Mouse (Mus musculus) heart, embryonic 10.5 days (tissue): ENCODE measurements around the gene Pitpnm3. TPM values are rescaled to one million over a fixed set of nuclear protein-coding genes. Genes with fewer than 3 reads are reported as not detected.

Experiments
- DNase-seq: peaks from one replicate; pipeline ENCODE4 v3.0.0-alpha.2; 2017; ENCODE audit warnings: low spot score
- H3K27ac ChIP-seq: fragments of 300-500 bp; sonication (generic); 2 replicates; pipeline ENCODE4 v1.5.1; 2016; ENCODE audit warnings: mild to moderate bottlenecking
- H3K27me3 ChIP-seq: fragments of 300-500 bp; sonication (generic); 2 replicates; pipeline ENCODE4 v1.6.1; 2016; ENCODE audit warnings: mild to moderate bottlenecking; ENCODE audit not compliant: poor library complexity, insufficient read depth, severe bottlenecking
- H3K36me3 ChIP-seq: fragments of 300-500 bp; sonication (generic); 2 replicates; pipeline ENCODE4 v1.6.1; 2016; ENCODE audit warnings: mild to moderate bottlenecking, moderate library complexity
- H3K4me1 ChIP-seq: fragments of 300-500 bp; sonication (generic); 2 replicates; pipeline ENCODE4 v1.6.1; 2016; ENCODE audit warnings: mild to moderate bottlenecking
- H3K4me3 ChIP-seq: fragments of 300-500 bp; sonication (generic); 2 replicates; pipeline ENCODE4 v1.5.1; 2016; ENCODE audit warnings: mild to moderate bottlenecking, moderate library complexity
- H3K9me3 ChIP-seq: fragments of 300-500 bp; sonication (generic); 2 replicates; pipeline ENCODE4 v1.6.1; 2016; ENCODE audit warnings: mild to moderate bottlenecking, moderate library complexity
- WGBS: fragments of 180-500 bp; shearing (Covaris S2); methylation state at CpG from one replicate; pipeline ENCODE4 v1.1.7; 2016; 5-methylcytosine and 5-hydroxymethylcytosine counted together
- polyA plus RNA-seq: library from polyadenylated mRNA; unstranded; fragments of >200 nt; fragmentation: Nextera tagmentation; extraction: Ambion mirVana; gene quantifications from 2 replicates; pipeline ENCODE4 v1.2.1, GENCODE M21; 2016

Gene Pitpnm3
- polyA plus RNA-seq, 1 experiment from 2014 or later, result 0.20 TPM

DNA sequence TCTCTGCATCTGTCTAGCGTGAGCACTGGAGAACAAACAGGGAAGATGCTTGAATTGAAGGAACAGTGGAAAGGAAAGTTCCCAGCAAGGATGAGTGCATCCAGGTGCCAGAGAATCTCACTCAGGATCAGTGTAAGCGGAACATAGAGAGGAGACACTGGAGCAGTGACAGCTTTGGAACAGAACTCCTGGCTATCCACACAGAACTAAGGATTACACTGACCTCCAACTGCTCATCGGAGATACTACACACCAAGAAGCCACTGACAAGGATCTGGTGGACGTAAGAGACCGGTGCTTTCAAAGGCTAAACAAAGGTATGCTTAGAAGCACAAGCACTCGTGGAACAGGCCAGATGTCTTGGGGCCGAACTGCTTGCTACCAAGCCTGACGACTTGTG is 31.4 kb downstream of the Pitpnm3 start:
- no peak overlapping the region for H3K27ac ChIP-seq
- no peak overlapping the region for H3K4me3 ChIP-seq
- WGBS, result 68% methylated on average over 8 of the region's 8 CpGs
- no peaks in the 10 kb centered on the region; the same call in 1 of the 2 replicates for H3K27me3 ChIP-seq
- no peak for DNase-seq
- no peaks in the 10 kb centered on the region for H3K36me3 ChIP-seq
- H3K9me3 ChIP-seq, result no peaks in the 10 kb centered on the region
- H3K4me1 ChIP-seq, result no peaks in the 10 kb centered on the region

DNA sequence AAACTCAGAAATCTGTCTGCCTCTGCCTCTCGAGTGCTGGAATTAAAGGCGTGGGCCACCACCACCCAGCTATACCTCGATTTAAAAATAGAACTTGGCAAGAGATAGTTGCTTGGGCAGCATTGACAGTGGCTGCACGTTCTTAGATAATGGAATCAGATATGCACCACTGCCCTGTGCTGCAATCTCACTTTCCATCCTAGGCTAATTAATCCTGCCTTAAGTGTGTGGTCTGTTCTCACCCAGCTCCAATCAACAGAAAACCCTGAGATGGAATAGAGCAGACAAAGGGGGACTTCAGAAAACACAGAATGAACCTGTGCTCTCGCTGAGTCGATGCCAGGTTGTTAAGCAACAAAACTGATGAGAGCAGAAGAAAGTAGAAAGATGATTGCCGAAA is 32.0 kb downstream of the Pitpnm3 start:
- Histone ChIP-seq H3K27ac (no peak overlapping the region), H3K9me3 (no peaks in the 10 kb centered on the region), H3K27me3 (no peaks in the 10 kb centered on the region; the same call in 1 of the 2 replicates), H3K4me3 (no peak overlapping the region), H3K36me3 (no peaks in the 10 kb centered on the region), H3K4me1 (no peaks in the 10 kb centered on the region)
- 51% methylated on average over 7 of the region's 7 CpGs for WGBS
- DNase-seq, result no peak

DNA sequence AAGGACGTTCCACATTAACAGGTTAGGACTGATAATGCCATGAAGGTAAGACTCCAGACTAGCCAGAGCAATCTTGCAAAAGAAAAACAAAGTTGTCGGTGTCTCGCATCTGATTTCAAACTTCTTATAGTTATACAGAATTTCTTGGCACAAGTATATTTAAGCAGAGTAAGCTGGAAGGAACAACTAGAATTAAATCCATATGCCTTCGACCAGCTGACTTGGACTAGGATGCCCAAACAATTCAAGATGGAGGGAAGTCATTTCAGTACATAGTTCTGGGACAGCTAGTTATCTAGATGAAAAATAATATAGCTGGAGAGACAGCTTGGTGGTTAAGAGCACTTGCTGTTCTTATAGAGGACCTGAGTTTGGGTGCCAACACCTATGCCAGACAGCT is 34.6 kb downstream of the Pitpnm3 start:
- H3K9me3 ChIP-seq, result no peaks in the 10 kb centered on the region
- 90% methylated on average over 4 of the region's 4 CpGs for WGBS
- no peaks in the 10 kb centered on the region for H3K36me3 ChIP-seq
- no peak overlapping the region for H3K4me3 ChIP-seq
- H3K27me3 ChIP-seq, result no peaks in the 10 kb centered on the region; the same call in 1 of the 2 replicates
- H3K27ac ChIP-seq, result no peak overlapping the region
- H3K4me1 ChIP-seq, result 0 out of 2 replicates have a peak, but pooled peaks cover 3% of the 10 kb centered on the region
- DNase-seq, result no peak

DNA sequence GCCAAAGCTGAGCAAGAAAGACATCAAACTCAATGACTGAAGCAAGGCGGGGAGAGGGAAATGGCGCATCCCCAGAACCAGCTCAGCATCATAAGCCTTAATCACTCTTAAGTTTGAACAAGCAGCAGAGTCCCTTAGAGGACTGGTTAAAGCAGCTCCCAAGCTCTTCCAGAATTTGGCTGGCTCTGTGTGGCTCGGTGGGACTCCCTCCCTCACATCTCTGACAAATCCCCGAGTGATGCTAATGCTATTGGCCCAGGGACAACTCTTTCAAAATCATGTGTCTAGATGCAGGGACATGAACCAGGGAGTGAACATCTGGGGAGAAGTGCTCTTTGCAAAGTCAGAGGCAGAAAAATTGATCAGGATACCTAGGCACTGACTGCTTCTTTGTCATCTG is 36.4 kb downstream of the Pitpnm3 start:
- Histone ChIP-seq H3K4me3 (no peak overlapping the region), H3K27me3 (no peaks in the 10 kb centered on the region; the same call in 1 of the 2 replicates), H3K36me3 (no peaks in the 10 kb centered on the region), H3K9me3 (no peaks in the 10 kb centered on the region), H3K4me1 (peaks cover 19% of the 10 kb centered on the region), H3K27ac (no peak overlapping the region)
- no peak for DNase-seq
- WGBS, result 70% methylated on average over 4 of the region's 4 CpGs

DNA sequence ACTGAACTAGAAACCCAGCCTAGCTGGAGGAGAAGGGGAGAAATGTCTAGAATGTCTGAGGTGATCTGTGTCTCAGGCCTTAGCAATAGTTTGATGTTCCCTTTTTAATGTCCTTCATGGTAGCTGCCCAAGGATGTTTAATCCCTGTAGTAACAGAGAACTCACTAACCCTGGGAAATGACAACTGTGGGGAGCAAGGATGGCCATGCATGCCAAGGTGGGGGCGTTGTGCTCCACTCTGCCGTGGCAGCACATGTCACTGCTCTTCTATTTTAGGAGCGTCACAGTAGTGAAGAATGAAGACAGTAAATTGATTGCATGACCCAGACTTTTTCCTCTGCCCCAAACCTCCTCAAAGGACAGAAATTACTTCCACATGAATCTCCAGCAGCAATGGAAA is 37.6 kb downstream of the Pitpnm3 start:
- Histone ChIP-seq H3K9me3 (no peaks in the 10 kb centered on the region), H3K4me1 (peaks cover 24% of the 10 kb centered on the region), H3K36me3 (no peaks in the 10 kb centered on the region), H3K27ac (no peak overlapping the region), H3K27me3 (no peaks in the 10 kb centered on the region; the same call in 1 of the 2 replicates), H3K4me3 (no peak overlapping the region)
- 71% methylated on average over 3 of the region's 3 CpGs for WGBS
- no peak for DNase-seq

DNA sequence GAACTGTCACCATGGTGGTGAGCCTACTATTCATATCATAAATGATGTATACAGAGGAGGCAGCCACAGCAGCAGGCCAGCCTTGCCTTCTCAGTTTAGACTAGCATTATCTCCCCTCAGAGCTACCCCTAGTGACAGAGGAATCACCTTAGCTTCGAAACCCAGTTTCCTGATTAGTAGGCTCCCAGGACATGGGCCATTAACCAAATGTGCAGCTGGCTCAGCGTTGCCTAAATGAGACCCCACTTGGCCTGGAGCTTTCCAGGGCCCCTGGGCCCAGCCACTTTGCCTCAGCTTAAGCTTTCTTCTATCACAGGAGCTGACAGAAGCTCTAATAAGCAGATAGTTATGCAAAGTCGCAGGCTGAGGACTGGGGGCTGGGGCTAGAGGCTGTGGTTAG is 39.6 kb downstream of the Pitpnm3 start:
- Histone ChIP-seq H3K4me1 (peaks cover 35% of the 10 kb centered on the region), H3K27ac (no peak overlapping the region), H3K36me3 (no peaks in the 10 kb centered on the region), H3K27me3 (peaks cover 5% of the 10 kb centered on the region; the same call in 1 of the 2 replicates), H3K9me3 (no peaks in the 10 kb centered on the region), H3K4me3 (no peak overlapping the region)
- WGBS, result 43% methylated on average over 3 of the region's 3 CpGs
- no peak for DNase-seq

DNA sequence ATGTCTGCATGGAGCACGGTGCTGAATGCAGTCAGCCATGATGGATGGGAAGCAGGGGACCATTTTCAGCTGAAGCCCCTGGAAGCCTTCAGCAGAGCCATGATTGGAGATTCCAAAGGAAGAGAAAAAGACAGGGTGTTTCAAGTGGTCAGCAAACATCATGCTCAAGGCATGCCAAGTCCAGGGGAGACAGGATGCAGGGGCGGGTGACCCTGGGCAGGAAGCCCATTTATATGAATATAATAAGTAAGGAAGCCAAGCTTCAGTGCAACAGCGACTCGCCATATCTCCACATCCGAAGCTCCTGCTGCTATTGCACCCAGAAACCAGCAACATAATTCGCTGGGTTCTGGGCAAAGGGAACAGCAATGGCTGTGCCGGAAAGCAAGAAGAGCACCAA is 41.1 kb downstream of the Pitpnm3 start:
- 75% methylated on average over 7 of the region's 7 CpGs for WGBS
- no peak for DNase-seq

DNA sequence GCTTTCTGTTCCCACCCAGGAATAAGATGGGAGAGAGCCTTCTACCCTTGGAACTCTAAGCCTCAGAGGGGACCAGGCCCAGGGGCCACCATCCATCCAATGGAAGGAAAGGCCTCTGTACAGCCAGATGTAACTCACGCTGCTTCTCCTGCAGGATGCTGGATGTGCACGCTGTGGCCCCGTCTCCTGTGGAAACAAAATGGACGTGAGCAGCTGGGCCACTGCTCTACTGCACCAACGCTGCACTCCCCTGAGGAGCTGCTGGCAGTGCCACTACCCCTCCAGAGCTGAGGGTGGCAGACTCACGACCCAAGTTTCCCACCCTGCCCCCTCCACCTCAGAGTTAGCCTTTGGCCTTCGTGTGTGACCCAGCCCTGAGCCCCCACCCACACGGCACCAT is 43.2 kb downstream of the Pitpnm3 start:
- 53% methylated on average over 8 of the region's 8 CpGs for WGBS
- Histone ChIP-seq H3K4me1 (peaks cover 43% of the 10 kb centered on the region), H3K36me3 (no peaks in the 10 kb centered on the region), H3K4me3 (no peak overlapping the region), H3K27me3 (0 out of 2 replicates have a peak, but pooled peaks cover 5% of the 10 kb centered on the region), H3K9me3 (no peaks in the 10 kb centered on the region), H3K27ac (no peak overlapping the region)
- DNase-seq, result no peak

More for the DNA sequence above, 41.1 kb downstream of the Pitpnm3 start:
- Histone ChIP-seq H3K9me3 (no peaks in the 10 kb centered on the region), H3K4me1 (peaks cover 35% of the 10 kb centered on the region), H3K4me3 (no peak overlapping the region), H3K27me3 (peaks cover 5% of the 10 kb centered on the region; the same call in 1 of the 2 replicates), H3K36me3 (no peaks in the 10 kb centered on the region), H3K27ac (no peak overlapping the region)

DNA sequence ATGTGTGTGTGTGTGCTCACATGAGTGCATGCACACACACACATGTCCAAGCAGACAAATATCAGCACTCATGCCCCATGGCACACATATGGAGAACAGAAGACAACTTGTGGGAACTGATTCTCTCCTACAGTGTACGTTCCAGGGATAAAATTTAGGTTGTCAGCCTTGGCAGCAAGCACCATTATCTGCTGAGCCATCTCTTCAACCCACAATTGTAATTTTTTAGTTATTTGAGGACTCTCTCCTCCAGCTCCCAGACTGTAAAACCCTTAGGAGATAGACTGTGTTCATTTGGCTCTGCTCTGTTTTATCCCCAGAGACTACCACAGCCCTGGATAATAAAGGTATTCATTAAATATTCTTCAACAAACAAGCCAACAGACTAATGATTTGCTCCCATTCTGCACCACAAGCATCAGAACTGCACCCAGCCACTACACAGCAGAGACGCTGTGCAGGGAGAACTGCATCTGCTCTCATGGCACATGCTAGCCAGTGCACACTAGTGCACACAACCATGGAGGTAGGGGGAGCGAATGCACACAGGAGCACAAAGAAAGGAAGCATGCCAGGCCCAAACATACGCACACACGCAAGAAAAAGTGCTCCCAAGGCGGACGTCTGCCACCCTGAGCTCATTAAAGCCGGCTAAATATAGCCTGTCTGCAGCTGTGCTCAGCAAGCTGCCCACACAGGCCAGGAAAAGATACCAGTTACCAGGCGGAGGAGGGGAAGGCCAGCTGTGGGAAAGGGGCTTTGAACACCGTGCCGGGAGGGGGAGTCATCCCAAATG is 49.1 kb downstream of the Pitpnm3 start:
- Histone ChIP-seq H3K27me3 (0 out of 2 replicates have a peak, but pooled peaks cover 5% of the 10 kb centered on the region), H3K4me3 (no peak overlapping the region), H3K36me3 (no peaks in the 10 kb centered on the region), H3K27ac (peak overlapping the region; percentile 71), H3K9me3 (no peaks in the 10 kb centered on the region), H3K4me1 (peaks cover 25% of the 10 kb centered on the region)
- no peak for DNase-seq
- 28% methylated on average over 11 of the region's 11 CpGs for WGBS

DNA sequence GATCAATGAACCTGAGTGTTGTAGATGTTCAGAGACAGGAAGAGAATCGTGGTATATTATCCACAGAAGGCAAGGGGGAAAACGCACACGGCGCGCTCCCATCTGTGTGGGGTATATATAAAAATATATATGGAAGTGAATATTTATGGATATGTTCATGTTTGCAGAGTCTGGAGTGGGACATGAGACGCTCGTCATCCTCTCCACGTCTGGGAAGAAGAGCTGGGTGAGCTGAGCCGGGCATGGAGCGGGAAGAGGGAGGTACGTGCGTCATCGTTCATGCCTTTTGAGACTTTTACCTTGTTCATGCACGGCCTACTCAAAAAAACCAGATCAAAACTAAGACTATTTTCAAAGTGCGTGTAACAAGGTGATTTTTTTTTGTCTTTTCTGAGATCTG is 51.2 kb downstream of the Pitpnm3 start:
- no peaks in the 10 kb centered on the region for H3K9me3 ChIP-seq
- no peak overlapping the region for H3K27ac ChIP-seq
- DNase-seq, result no peak
- WGBS, result 92% methylated on average over 15 of the region's 15 CpGs
- H3K4me3 ChIP-seq, result no peak overlapping the region
- H3K4me1 ChIP-seq, result peaks cover 27% of the 10 kb centered on the region
- no peaks in the 10 kb centered on the region for H3K36me3 ChIP-seq
- 0 out of 2 replicates have a peak, but pooled peaks cover 4% of the 10 kb centered on the region for H3K27me3 ChIP-seq

DNA sequence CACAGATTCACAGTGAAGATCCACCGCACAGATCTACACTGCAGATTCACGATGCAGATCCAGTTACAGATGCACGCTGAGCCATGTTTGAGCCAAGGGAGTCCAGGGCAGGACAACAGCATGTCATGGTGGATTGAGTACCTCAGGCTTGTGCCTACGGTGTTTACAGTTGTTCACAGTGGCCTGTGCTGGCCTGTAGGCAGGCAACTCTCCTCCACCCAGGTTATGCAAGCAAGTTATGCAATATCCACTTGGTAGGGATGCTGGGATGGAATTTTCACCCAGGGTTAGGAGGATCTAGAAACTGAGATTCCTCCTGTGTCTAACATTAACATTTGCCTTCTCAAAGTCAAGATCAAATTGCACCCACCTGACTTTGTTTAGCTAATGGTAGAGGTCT is 53.0 kb downstream of the Pitpnm3 start:
- H3K27me3 ChIP-seq, result 0 out of 2 replicates have a peak, but pooled peaks cover 10% of the 10 kb centered on the region
- H3K9me3 ChIP-seq, result no peaks in the 10 kb centered on the region
- WGBS, result 92% methylated on average over 4 of the region's 4 CpGs
- DNase-seq, result no peak
- H3K4me3 ChIP-seq, result no peak overlapping the region
- no peaks in the 10 kb centered on the region for H3K36me3 ChIP-seq
- no peak overlapping the region for H3K27ac ChIP-seq
- H3K4me1 ChIP-seq, result peaks cover 26% of the 10 kb centered on the region

DNA sequence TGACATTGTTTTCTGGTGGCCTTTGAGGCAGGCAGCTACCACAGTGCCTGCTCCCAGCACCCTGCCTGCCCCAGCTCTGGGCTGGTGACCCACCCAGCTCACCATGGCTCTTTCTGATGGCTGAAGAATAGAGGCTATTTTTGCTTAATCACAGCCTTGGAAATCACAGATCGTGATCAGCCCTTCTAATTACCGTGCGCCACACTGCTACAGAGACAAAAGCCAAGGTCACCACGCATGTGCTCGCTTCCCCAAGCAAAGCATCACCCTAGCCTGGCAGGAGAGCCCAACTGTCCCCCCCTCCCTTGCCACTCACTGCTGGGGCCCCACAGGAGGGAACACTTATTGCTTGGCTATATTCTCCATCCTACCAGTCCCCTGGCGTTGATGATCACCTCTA is 55.1 kb downstream of the Pitpnm3 start:
- no peak overlapping the region for H3K4me3 ChIP-seq
- no peak overlapping the region for H3K27ac ChIP-seq
- 78% methylated on average over 6 of the region's 6 CpGs for WGBS
- peaks cover 10% of the 10 kb centered on the region for H3K4me1 ChIP-seq
- H3K36me3 ChIP-seq, result no peaks in the 10 kb centered on the region
- peaks cover 10% of the 10 kb centered on the region; the same call in 1 of the 2 replicates for H3K27me3 ChIP-seq
- DNase-seq, result no peak
- H3K9me3 ChIP-seq, result no peaks in the 10 kb centered on the region

DNA sequence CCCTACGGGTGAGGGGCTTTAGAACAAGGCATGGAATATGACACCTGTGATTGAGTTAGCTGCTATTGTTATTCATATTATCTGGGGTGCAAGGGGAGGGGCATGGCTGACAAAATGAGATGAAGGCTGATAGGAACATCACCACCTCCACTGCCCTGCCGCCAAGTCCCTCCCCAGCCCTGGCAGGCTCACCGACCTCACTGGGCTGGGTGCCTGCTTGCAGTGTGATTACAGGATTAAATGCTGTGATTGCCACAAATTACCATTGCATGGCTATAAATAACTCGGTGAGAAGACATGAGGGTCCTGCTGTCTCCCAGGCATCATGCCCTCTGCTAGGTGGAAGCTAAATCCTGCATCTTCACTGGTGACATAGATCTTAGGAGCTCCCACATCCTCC is 56.9 kb downstream of the Pitpnm3 start:
- WGBS, result 54% methylated on average over 4 of the region's 4 CpGs
- 0 out of 2 replicates have a peak, but pooled peaks cover 7% of the 10 kb centered on the region for H3K4me1 ChIP-seq
- no peaks in the 10 kb centered on the region for H3K36me3 ChIP-seq
- H3K4me3 ChIP-seq, result no peak overlapping the region
- no peaks in the 10 kb centered on the region for H3K9me3 ChIP-seq
- peaks cover 20% of the 10 kb centered on the region; the same call in 1 of the 2 replicates for H3K27me3 ChIP-seq
- no peak for DNase-seq
- no peak overlapping the region for H3K27ac ChIP-seq
